Mouse (Mus musculus): ENCODE measurements around the gene Bud13. TPM values are rescaled to one million over a fixed set of nuclear protein-coding genes. Genes with fewer than 3 reads are reported as not detected.
"Not testable (repeated sequence)": the region's sequence is repeated elsewhere in the genome, so short reads cannot be mapped to it uniquely, and the experiment has no call there.

The Bud13 gene
- polyA plus RNA-seq, 1 experiment from 2014 or later: 8.0 TPM

DNA sequence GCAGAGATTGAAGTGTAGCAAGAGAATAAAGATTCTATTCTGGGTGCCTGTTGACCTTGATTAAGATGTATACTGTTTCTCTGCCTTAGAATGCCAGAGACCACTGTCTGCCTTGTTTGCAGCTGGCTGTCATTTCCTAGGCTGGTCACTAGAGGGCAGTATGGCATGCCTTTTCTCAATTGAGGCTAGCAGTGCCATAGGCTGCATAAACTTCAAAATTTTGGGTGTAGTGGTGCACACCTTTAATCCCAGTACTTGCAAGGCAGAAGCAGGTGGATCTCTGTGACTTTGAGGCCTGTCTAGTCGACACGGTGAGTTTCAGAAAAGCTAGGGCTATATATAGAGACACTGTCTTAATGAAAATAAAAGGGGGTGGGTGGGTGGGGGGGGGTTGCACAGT, 19.3 kb downstream of the Bud13 start:
- WGBS (ENCODE audit: insufficient replicate concordance): 11% methylated on average over 2 of the region's 2 CpGs
- Histone ChIP-seq H3K27me3 (0 out of 2 replicates have a peak, but pooled peaks cover 3% of the 10 kb centered on the region), H3K27ac (no peak overlapping the region), H3K4me2 (no peak overlapping the region), H3K4me3 (replicated peaks) (no peak overlapping the region), H3K4me1 (replicated peaks) (no peaks in the 10 kb centered on the region), H3K36me3 (peaks cover 20% of the 10 kb centered on the region), H3K9me3 (replicated peaks) (no peaks in the 10 kb centered on the region), H3K9ac (no peak overlapping the region)
- peak; percentile 26 for DNase-seq
- ATAC-seq (ENCODE audit: low read depth): no peak

DNA sequence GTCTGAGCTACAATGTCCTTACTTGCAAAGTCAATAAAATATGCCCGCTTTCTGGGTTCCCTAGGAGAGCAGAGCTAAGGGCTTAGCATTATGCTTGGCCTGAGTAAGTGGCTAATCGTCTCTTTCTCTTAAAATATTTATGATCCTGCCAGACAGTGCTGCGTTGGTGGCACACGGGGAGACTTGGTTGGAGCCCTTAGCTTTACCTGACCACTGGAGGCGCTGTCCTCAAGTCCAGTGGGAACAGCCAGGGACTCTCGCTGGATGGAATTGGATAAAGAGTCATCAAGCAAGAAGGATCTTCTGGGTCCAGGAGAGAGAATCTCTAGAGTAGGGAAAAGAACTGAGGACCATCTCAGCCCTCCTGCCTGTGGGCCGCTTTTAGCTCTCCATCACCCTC, 26.3 kb downstream of the Bud13 start:
- ATAC-seq (ENCODE audit: low read depth) (no peak), DNase-seq (no peak)
- Histone ChIP-seq H3K4me1 (replicated peaks) (no peaks in the 10 kb centered on the region), H3K27ac (no peak overlapping the region), H3K4me3 (replicated peaks) (no peak overlapping the region), H3K9me3 (replicated peaks) (no peaks in the 10 kb centered on the region), H3K27me3 (peaks cover 13% of the 10 kb centered on the region), H3K4me2 (no peak overlapping the region), H3K36me3 (no peaks in the 10 kb centered on the region), H3K9ac (no peak overlapping the region)
- WGBS (ENCODE audit: insufficient replicate concordance): 12% methylated on average over 7 of the region's 7 CpGs

DNA sequence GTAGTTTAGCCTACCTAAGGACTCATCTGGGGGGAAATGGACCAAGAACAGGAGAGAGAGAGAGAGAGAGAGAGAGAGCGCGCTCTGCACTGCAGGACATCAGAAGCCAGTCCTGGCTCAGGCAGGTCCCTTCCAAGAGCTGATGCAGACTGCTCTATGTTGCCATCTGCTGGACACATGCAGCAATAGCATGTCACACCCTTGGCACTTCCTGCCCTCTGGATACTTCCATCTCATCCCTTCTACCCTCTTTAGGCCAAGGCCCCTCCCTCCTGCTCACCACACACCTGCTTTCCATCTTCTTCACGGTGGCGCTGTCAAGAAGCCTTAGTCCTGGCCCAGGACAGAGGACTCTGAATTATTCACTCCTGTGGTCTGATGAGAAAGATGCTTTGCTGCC, 31.7 kb downstream of the Bud13 start:
- Histone ChIP-seq H3K4me2 (no peak overlapping the region), H3K9me3 (replicated peaks) (0 out of 2 replicates have a peak, but pooled peaks cover 3% of the 10 kb centered on the region), H3K27ac (no peak overlapping the region), H3K27me3 (no peaks in the 10 kb centered on the region; the same call in 1 of the 2 replicates), H3K36me3 (no peaks in the 10 kb centered on the region), H3K4me3 (replicated peaks) (no peak overlapping the region), H3K4me1 (replicated peaks) (no peaks in the 10 kb centered on the region), H3K9ac (no peak overlapping the region)
- WGBS (ENCODE audit: insufficient replicate concordance): 14% methylated on average over 4 of the region's 4 CpGs
- peak; percentile 31 for DNase-seq
- ATAC-seq (ENCODE audit: low read depth): no peak

DNA sequence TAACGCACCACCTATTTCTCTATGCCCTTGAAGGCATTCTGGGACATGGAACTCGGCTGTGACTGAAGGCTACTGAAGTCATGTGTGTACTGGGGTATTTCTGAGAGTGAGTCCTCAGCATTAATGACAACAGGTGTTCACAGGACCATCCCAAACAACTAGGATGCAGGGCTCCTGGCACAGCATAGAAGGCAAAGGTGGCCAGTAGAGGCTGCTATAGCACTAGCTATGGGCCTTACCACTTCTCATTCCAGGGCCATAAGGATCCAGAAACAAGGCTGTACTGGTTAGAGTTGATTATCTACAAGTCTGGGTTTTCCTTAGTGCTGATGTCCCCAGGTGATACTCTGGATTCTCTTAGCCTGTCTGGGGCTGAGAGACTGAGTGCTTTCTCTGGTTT, 32.1 kb downstream of the Bud13 start:
- 35% methylated on average over 2 of the region's 2 CpGs for WGBS (ENCODE audit: insufficient replicate concordance)
- Histone ChIP-seq H3K27ac (no peak overlapping the region), H3K9me3 (replicated peaks) (0 out of 2 replicates have a peak, but pooled peaks cover 3% of the 10 kb centered on the region), H3K4me1 (replicated peaks) (no peaks in the 10 kb centered on the region), H3K9ac (no peak overlapping the region), H3K4me2 (no peak overlapping the region), H3K4me3 (replicated peaks) (no peak overlapping the region), H3K27me3 (no peaks in the 10 kb centered on the region; the same call in 1 of the 2 replicates), H3K36me3 (no peaks in the 10 kb centered on the region)
- no peak for ATAC-seq (ENCODE audit: low read depth)
- no peak for DNase-seq

DNA sequence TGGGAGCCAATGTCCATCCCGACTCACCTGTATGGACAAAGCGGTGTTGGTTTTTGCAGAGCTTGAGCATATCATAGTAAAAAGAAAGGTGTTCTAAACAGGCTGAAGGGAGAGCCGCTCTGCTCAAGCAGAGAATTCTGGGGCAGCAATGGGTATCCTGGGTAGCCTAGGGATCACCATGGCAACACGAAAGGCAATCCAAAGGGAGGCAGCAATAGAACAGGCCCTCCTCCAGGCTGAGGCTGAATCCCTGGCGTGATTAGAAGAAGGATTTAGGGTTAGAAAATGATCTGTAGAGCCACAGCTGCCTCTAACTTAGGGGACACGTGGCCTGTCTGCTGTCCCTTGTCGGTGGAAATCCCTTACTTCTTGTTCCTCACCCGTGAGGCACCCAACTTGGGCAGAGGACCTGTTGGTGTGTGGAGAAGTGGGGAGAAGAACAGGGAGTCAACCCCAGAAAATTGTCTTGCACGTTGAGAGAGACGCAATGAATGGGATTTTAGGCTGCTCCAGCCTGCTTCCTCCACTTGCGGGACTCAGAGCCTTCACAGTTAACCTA, 33.1 kb downstream of the Bud13 start:
- no peaks in the 10 kb centered on the region for H3K36me3 ChIP-seq
- H3K4me3 ChIP-seq (replicated peaks): no peak overlapping the region
- no peak overlapping the region for H3K27ac ChIP-seq
- H3K4me1 ChIP-seq (replicated peaks): no peaks in the 10 kb centered on the region
- WGBS (ENCODE audit: insufficient replicate concordance): 54% methylated on average over 11 of the region's 11 CpGs
- H3K9ac ChIP-seq: no peak overlapping the region
- DNase-seq (no peak), ATAC-seq (ENCODE audit: low read depth) (no peak)
- H3K9me3 ChIP-seq (replicated peaks): 0 out of 2 replicates have a peak, but pooled peaks cover 3% of the 10 kb centered on the region
- no peaks in the 10 kb centered on the region; the same call in 1 of the 2 replicates for H3K27me3 ChIP-seq
- H3K4me2 ChIP-seq: no peak overlapping the region

DNA sequence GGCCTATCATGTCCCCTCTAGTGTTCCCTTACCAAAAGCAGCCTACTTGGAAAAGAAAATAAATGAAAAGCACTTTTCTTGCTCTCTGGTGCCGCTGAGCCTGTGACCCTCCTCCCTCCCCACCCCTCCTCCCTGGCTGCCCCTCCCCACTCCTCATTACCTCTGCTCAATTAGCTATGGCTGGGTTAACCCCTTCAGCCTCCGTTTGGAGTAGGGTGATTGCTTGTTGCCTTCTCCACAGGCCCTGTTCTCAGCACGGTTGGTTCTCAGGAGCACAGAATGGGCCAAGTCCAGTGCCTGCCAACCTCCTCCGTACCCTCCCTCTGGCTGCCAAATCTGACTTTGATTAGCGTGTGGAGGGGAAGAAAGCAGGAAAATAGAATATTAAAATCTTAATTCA, 33.6 kb downstream of the Bud13 start:
- no peak overlapping the region for H3K27ac ChIP-seq
- WGBS (ENCODE audit: insufficient replicate concordance): 52% methylated on average over 5 of the region's 5 CpGs
- H3K36me3 ChIP-seq: no peaks in the 10 kb centered on the region
- H3K4me3 ChIP-seq (replicated peaks): no peak overlapping the region
- H3K9ac ChIP-seq: no peak overlapping the region
- no peaks in the 10 kb centered on the region; the same call in 1 of the 2 replicates for H3K27me3 ChIP-seq
- 0 out of 2 replicates have a peak, but pooled peaks cover 3% of the 10 kb centered on the region for H3K9me3 ChIP-seq (replicated peaks)
- H3K4me2 ChIP-seq: no peak overlapping the region
- DNase-seq: no peak
- H3K4me1 ChIP-seq (replicated peaks): no peaks in the 10 kb centered on the region
- ATAC-seq (ENCODE audit: low read depth): no peak

DNA sequence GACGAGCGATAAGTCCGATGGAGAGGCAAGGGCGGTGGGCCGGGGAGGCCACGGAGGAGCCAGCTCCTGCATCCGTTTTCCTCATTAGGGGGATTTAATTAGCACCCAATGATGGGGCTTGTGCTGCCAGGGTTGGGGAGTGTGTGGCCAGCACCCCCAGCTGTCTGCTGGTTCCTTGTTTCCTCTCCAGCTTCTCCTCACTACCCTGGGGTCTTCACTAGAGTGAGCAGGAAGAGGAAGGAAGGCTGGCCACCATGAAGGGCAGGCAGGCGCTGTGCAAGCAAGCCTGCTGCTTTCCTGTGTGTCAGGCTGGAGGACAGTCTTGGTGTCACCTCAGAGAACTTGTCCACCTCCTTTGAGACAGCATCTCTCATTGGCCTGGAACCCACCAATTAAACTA, 34.1 kb downstream of the Bud13 start:
- H3K36me3 ChIP-seq: no peaks in the 10 kb centered on the region
- 62% methylated on average over 8 of the region's 8 CpGs for WGBS (ENCODE audit: insufficient replicate concordance)
- no peak overlapping the region for H3K4me3 ChIP-seq (replicated peaks)
- ATAC-seq (ENCODE audit: low read depth) (no peak), DNase-seq (no peak)
- H3K9ac ChIP-seq: no peak overlapping the region
- no peak overlapping the region for H3K4me2 ChIP-seq
- H3K27ac ChIP-seq: no peak overlapping the region
- H3K4me1 ChIP-seq (replicated peaks): no peaks in the 10 kb centered on the region
- H3K27me3 ChIP-seq: no peaks in the 10 kb centered on the region; the same call in 1 of the 2 replicates
- H3K9me3 ChIP-seq (replicated peaks): 0 out of 2 replicates have a peak, but pooled peaks cover 3% of the 10 kb centered on the region

DNA sequence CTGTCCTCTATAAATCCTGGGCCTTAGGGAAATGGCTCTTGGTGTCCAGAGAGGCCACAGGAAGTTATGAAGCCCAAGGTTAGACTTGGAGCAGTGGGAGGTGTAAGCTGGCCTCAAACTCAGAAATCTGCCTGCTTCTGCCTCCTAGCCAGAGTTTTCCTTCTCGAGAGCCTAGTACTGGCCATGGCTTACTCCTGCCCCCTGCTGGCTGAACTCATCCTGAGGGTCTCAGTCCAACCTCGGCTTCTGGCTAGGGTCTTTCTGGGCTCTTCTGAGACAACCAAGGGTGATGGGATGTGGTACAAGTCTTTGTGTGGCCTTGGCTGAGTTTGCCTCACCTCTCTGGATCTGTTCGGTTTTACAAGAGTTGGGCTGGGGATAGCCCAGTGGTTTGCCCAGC, 35.1 kb downstream of the Bud13 start:
- H3K36me3 ChIP-seq: no peaks in the 10 kb centered on the region
- DNase-seq (no peak), ATAC-seq (ENCODE audit: low read depth) (no peak)
- 77% methylated on average over 3 of the region's 3 CpGs for WGBS (ENCODE audit: insufficient replicate concordance)
- no peak overlapping the region for H3K9ac ChIP-seq
- 0 out of 2 replicates have a peak, but pooled peaks cover 3% of the 10 kb centered on the region for H3K9me3 ChIP-seq (replicated peaks)
- no peak overlapping the region for H3K4me2 ChIP-seq
- no peak overlapping the region for H3K4me3 ChIP-seq (replicated peaks)
- H3K4me1 ChIP-seq (replicated peaks): no peaks in the 10 kb centered on the region
- no peak overlapping the region for H3K27ac ChIP-seq
- no peaks in the 10 kb centered on the region; the same call in 1 of the 2 replicates for H3K27me3 ChIP-seq

DNA sequence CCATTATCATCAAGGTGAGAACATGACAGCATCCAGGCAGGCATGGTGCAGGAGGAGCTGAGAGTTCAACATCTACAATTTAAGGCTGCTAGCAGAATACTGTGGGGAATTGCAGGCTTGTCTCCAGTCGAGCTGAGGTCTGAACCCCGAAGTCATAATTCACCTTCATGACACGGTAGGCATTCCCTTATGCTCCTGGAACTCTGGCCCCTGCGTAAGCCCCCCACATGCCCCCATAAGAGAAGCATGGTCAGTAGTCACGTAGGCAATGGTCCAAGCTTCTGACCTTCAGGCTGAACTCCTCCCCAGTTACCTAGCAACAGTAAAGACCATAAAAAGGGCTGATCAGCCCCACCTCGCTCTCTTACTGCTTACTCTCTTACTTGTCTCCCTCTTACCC, 37.1 kb downstream of the Bud13 start, which contains the start of gene 4931429L15Rik:
4931429L15Rik (minus strand) TSS at position 101 of the 400 bp plus-strand sequence.
- H3K9me3 ChIP-seq (replicated peaks); H3K4me3 ChIP-seq (replicated peaks); H3K27ac ChIP-seq; ATAC-seq (ENCODE audit: low read depth); H3K9ac ChIP-seq; H3K27me3 ChIP-seq; H3K4me1 ChIP-seq (replicated peaks); DNase-seq; H3K4me2 ChIP-seq; H3K36me3 ChIP-seq: not testable (repeated sequence)
- 72% methylated on average over 6 of the region's 6 CpGs for WGBS (ENCODE audit: insufficient replicate concordance)

DNA sequence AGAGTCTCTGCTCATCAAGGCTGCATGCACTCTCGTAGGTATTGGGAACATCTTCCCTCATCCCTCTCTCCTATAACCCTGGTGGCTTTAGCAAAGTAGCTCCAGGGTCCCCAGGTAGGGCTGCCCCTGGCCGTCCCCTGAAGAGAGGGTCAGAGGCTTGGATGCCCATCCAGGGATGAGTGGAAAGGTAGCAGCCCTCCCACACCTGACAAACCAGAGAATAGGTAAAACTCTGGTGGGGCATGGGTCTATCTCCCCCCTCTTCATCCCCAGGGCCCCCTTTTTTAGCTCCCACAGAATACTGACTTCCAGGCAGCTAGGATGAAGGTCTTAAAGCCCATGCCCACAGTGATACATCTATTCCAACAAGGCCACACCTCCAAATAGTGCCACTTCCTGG, 37.7 kb downstream of the Bud13 start:
- WGBS (ENCODE audit: insufficient replicate concordance): 41% methylated on average over 2 of the region's 2 CpGs
- Histone ChIP-seq H3K27me3 (no peaks in the 10 kb centered on the region), H3K4me3 (replicated peaks) (no peak overlapping the region), H3K4me1 (replicated peaks) (no peaks in the 10 kb centered on the region), H3K27ac (no peak overlapping the region), H3K4me2 (no peak overlapping the region), H3K9me3 (replicated peaks) (0 out of 2 replicates have a peak, but pooled peaks cover 3% of the 10 kb centered on the region), H3K9ac (no peak overlapping the region), H3K36me3 (no peaks in the 10 kb centered on the region)
- ATAC-seq (ENCODE audit: low read depth): no peak
- DNase-seq: no peak

DNA sequence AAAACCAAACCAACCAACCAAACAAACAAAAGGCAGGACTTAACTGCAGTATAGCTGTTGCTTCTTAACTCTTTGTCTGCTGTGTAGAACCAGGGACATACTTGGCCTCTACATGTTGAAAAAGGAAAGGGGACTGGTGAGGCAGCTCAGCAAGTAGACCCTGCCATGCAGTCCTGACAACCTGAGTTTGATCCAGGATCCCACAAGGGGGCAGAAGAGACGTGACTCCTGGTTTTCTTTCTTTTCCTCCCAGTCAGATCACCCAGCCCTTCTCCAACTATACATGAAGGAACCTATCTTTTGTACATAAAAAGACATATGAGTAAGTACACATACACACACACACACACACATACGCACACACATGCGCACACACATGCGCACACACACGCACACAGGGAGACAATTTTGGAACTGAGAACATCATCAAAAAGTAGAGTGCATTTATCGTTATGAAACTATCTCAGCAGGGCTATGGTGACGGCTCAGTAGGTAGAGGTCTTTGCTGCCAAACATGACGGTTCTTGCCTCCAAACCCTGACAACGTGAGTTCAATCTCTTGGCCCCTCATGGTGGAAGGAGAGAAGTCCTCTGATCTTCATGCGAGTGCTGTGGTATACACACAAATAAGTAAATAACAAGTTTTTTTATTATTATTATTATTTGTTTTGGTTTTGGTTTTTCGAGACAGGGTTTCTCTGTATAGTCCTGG, 44.0 kb downstream of the Bud13 start:
- Histone ChIP-seq H3K9ac (no peak overlapping the region), H3K27ac (no peak overlapping the region), H3K36me3 (no peaks in the 10 kb centered on the region), H3K9me3 (replicated peaks) (no peaks in the 10 kb centered on the region), H3K4me3 (replicated peaks) (no peak overlapping the region), H3K4me2 (no peak overlapping the region), H3K27me3 (peaks cover 23% of the 10 kb centered on the region), H3K4me1 (replicated peaks) (peaks cover 14% of the 10 kb centered on the region)
- DNase-seq (no peak), ATAC-seq (ENCODE audit: low read depth) (no peak)
- WGBS (ENCODE audit: insufficient replicate concordance): 80% methylated on average over 11 of the region's 11 CpGs
